Mouse (Mus musculus) hindbrain, embryonic 16.5 days (tissue): ENCODE measurements around the gene Olfr588-ps1. TPM values are rescaled to one million over a fixed set of nuclear protein-coding genes. Genes with fewer than 3 reads are reported as not detected.

Experiments used
- polyA plus RNA-seq: library from polyadenylated mRNA; unstranded; fragments of >200 nt; fragmentation: Nextera tagmentation; extraction: Ambion mirVana; gene quantifications from 2 replicates; pipeline ENCODE4 v1.2.1, GENCODE M21; 2015

Olfr588-ps1 gene
- polyA plus RNA-seq, 1 experiment from 2014 or later: not detected

Other genes starting within 250 kb of the Olfr588-ps1 start
- gene Olfr569, start 250.0 kb upstream of the Olfr588-ps1 start, polyA plus RNA-seq: not detected in 2 replicates
- gene Olfr570, start 246.3 kb upstream of the Olfr588-ps1 start, polyA plus RNA-seq: 0.15 and 0.40 TPM in 2 replicates
- not detected in 2 replicates for gene Olfr571, start 223.3 kb upstream of the Olfr588-ps1 start, polyA plus RNA-seq
- not detected in 2 replicates for gene Olfr572, start 216.5 kb upstream of the Olfr588-ps1 start, polyA plus RNA-seq
- not detected in 2 replicates for gene Olfr573-ps1, start 198.3 kb upstream of the Olfr588-ps1 start, polyA plus RNA-seq
- gene Olfr574, start 192.4 kb upstream of the Olfr588-ps1 start, polyA plus RNA-seq: 0.25 TPM in 1 of 2 replicates, not detected in the other
- gene Olfr575, start 182.1 kb upstream of the Olfr588-ps1 start, polyA plus RNA-seq: not detected in 2 replicates
- gene Olfr576, start 178.2 kb upstream of the Olfr588-ps1 start, polyA plus RNA-seq: not detected in 2 replicates
- not detected in 2 replicates for gene Olfr577, start 164.9 kb upstream of the Olfr588-ps1 start, polyA plus RNA-seq
- gene Olfr578, start 151.6 kb upstream of the Olfr588-ps1 start, polyA plus RNA-seq: not detected in 2 replicates
- gene Olfr582, start 102.9 kb upstream of the Olfr588-ps1 start, polyA plus RNA-seq: not detected in 2 replicates
- gene Olfr583, start 89.6 kb upstream of the Olfr588-ps1 start, polyA plus RNA-seq: not detected in 2 replicates
- gene Olfr584, start 59.0 kb upstream of the Olfr588-ps1 start, polyA plus RNA-seq: not detected in 2 replicates
- not detected in 2 replicates for gene Olfr585, start 43.2 kb upstream of the Olfr588-ps1 start, polyA plus RNA-seq
- not detected in 2 replicates for gene Olfr586, start 15.2 kb upstream of the Olfr588-ps1 start, polyA plus RNA-seq
- not detected in 2 replicates for gene Olfr589, start 15.5 kb downstream of the Olfr588-ps1 start, polyA plus RNA-seq
- gene Olfr591, start 37.5 kb downstream of the Olfr588-ps1 start, polyA plus RNA-seq: not detected in 2 replicates
- not detected in 2 replicates for gene Olfr592, start 43.9 kb downstream of the Olfr588-ps1 start, polyA plus RNA-seq
- gene Olfr593, start 71.0 kb downstream of the Olfr588-ps1 start, polyA plus RNA-seq: not detected in 2 replicates
- not detected in 2 replicates for gene Olfr594, start 76.1 kb downstream of the Olfr588-ps1 start, polyA plus RNA-seq
- not detected in 2 replicates for gene Usp17ld, start 111.6 kb downstream of the Olfr588-ps1 start, polyA plus RNA-seq
- not detected in 2 replicates for gene Olfr596, start 164.8 kb downstream of the Olfr588-ps1 start, polyA plus RNA-seq
- gene Olfr597, start 175.4 kb downstream of the Olfr588-ps1 start, polyA plus RNA-seq: not detected in 2 replicates
- gene Olfr598, start 182.7 kb downstream of the Olfr588-ps1 start, polyA plus RNA-seq: not detected in 2 replicates
- gene Olfr599, start 195.0 kb downstream of the Olfr588-ps1 start, polyA plus RNA-seq: not detected in 2 replicates
- gene Olfr600, start 208.8 kb downstream of the Olfr588-ps1 start, polyA plus RNA-seq: not detected in 2 replicates
- gene Olfr601, start 221.8 kb downstream of the Olfr588-ps1 start, polyA plus RNA-seq: not detected in 2 replicates
- gene Olfr603, start 245.3 kb downstream of the Olfr588-ps1 start, polyA plus RNA-seq: not detected in 2 replicates